Mouse (Mus musculus): Measurements from ENCODE around the gene Pgf. TPM values are rescaled to one million over a fixed set of nuclear protein-coding genes. Genes with fewer than 3 reads are reported as not detected.

The Pgf gene
- total and polyA plus RNA-seq, 3 experiments: 0.46 TPM; not detected in 2

GRCm38 (mm10) chr12:85205425-85205824 lies 27.8 kb upstream of the Pgf start:
- peaks cover 2 to 6% of the 10 kb centered on the region in 2 experiments; a peak in 3 of 4 replicates for H3K27me3 ChIP-seq (ENCODE audit: control insufficient read depth in 1 of 2, insufficient read depth in 2 of 2, low read length in 2 of 2)
- no peak for DNase-seq (ENCODE audit: low read depth, low spot score)
- TF ChIP-seq MEF2A (IDR thresholded peaks at IDR 0.05; ENCODE audit: extremely low read depth, insufficient replicate concordance, low read depth, low read length, poor library complexity, severe bottlenecking): no peak
- TF ChIP-seq JUND (IDR thresholded peaks at IDR 0.05; ENCODE audit: low read depth, low read length): no peak
- no peak for TF ChIP-seq ZKSCAN1 (IDR thresholded peaks at IDR 0.05; ENCODE audit: low read depth, low read length)
- TF ChIP-seq RCOR1 (IDR thresholded peaks at IDR 0.05; ENCODE audit: low read depth, low read length): no peak
- no peak for TF ChIP-seq MYC (IDR thresholded peaks at IDR 0.05; ENCODE audit: low read depth, low read length)
- no peak for TF ChIP-seq TAL1 (IDR thresholded peaks at IDR 0.05; ENCODE audit: low read length)
- no peak for TF ChIP-seq CTCF (IDR thresholded peaks at IDR 0.05 in 2 of 3, conservative IDR thresholded peaks at IDR 0.05 in 1 of 3; ENCODE audit: control insufficient read depth in 1 of 3, insufficient read depth in 1 of 3, low read depth in 2 of 3, low read length in 3 of 3, poor library complexity in 1 of 3, severe bottlenecking in 1 of 3)
- TF ChIP-seq ZMIZ1 (IDR thresholded peaks at IDR 0.05; ENCODE audit: low read depth, low read length): no peak
- TF ChIP-seq NELFE (IDR thresholded peaks at IDR 0.05; ENCODE audit: low read depth, low read length): no peak
- TF ChIP-seq MAX (IDR thresholded peaks at IDR 0.05; ENCODE audit: low read length): no peak
- no peak for TF ChIP-seq ETS1 (IDR thresholded peaks at IDR 0.05; ENCODE audit: low read depth, low read length)
- TF ChIP-seq KAT2A (conservative IDR thresholded peaks at IDR 0.05; ENCODE audit: low read depth, low read length): no peak
- no peak for TF ChIP-seq CHD2 (IDR thresholded peaks at IDR 0.05; ENCODE audit: low read length)
- no peak for TF ChIP-seq TBP (IDR thresholded peaks at IDR 0.05; ENCODE audit: low read depth, low read length)
- TF ChIP-seq ELF1 (IDR thresholded peaks at IDR 0.05; ENCODE audit: low read depth, low read length): no peak
- H3K27ac ChIP-seq (ENCODE audit: control insufficient read depth, low read depth, low read length): no peak overlapping the region
- no peaks in the 10 kb centered on the region for H3K36me3 ChIP-seq (ENCODE audit: control insufficient read depth in 1 of 2, insufficient read depth in 2 of 2, low read length in 2 of 2)
- no peak overlapping the region for H3K4me3 ChIP-seq (ENCODE audit: control insufficient read depth in 1 of 2, insufficient read depth in 1 of 2, low read depth in 2 of 2, low read length in 2 of 2)
- H3K9ac ChIP-seq (ENCODE audit: control insufficient read depth, low read depth, low read length, poor library complexity, severe bottlenecking): no peak overlapping the region
- no peaks in the 10 kb centered on the region for H3K9me3 ChIP-seq (replicated peaks; ENCODE audit: insufficient read depth, low read length)
- H3K4me1 ChIP-seq (ENCODE audit: control insufficient read depth in 1 of 2, insufficient read depth in 2 of 2, low read length in 2 of 2): peaks cover 0 to 3% of the 10 kb centered on the region in 2 experiments; a peak in 1 of 4 replicates
- H3K79me2 ChIP-seq (ENCODE audit: control insufficient read depth, insufficient read depth, low read length, poor library complexity): no peaks in the 10 kb centered on the region

GRCm38 (mm10) chr12:85204105-85204504 lies 26.5 kb upstream of the Pgf start:
- H3K4me3 ChIP-seq (ENCODE audit: control insufficient read depth in 1 of 2, insufficient read depth in 1 of 2, low read depth in 2 of 2, low read length in 2 of 2): no peak overlapping the region
- H3K9me3 ChIP-seq (replicated peaks; ENCODE audit: insufficient read depth, low read length): no peaks in the 10 kb centered on the region
- no peak overlapping the region for H3K27ac ChIP-seq (ENCODE audit: control insufficient read depth, low read depth, low read length)
- H3K27me3 ChIP-seq (ENCODE audit: control insufficient read depth in 1 of 2, insufficient read depth in 2 of 2, low read length in 2 of 2): peaks cover 2 to 4% of the 10 kb centered on the region in 2 experiments; a peak in 3 of 4 replicates
- DNase-seq (ENCODE audit: low read depth, low spot score): no peak
- no peak for TF ChIP-seq UBTF (IDR thresholded peaks at IDR 0.05; ENCODE audit: borderline replicate concordance, insufficient read depth, low read depth, low read length)
- no peak for TF ChIP-seq ZMIZ1 (IDR thresholded peaks at IDR 0.05; ENCODE audit: low read depth, low read length)
- no peak for TF ChIP-seq MAFK (IDR thresholded peaks at IDR 0.05; ENCODE audit: borderline replicate concordance, low read depth, low read length)
- TF ChIP-seq TCF12 (IDR thresholded peaks at IDR 0.05; ENCODE audit: low read depth, low read length): no peak
- TF ChIP-seq RAD21 (IDR thresholded peaks at IDR 0.05; ENCODE audit: low read depth, low read length): peak; percentile 18
- peak; percentile 45 for TF ChIP-seq SMC3 (IDR thresholded peaks at IDR 0.05; ENCODE audit: low read depth, low read length)
- no peak for TF ChIP-seq EP300 (IDR thresholded peaks at IDR 0.05; ENCODE audit: low read depth in 1 of 2, low read length in 2 of 2)
- peak; percentile 44 to 55 (median 49) for TF ChIP-seq CTCF (IDR thresholded peaks at IDR 0.05 in 2 of 3, conservative IDR thresholded peaks at IDR 0.05 in 1 of 3; ENCODE audit: control insufficient read depth in 1 of 3, insufficient read depth in 1 of 3, low read depth in 2 of 3, low read length in 3 of 3, poor library complexity in 1 of 3, severe bottlenecking in 1 of 3)
- TF ChIP-seq GATA1 (IDR thresholded peaks at IDR 0.05; ENCODE audit: low read depth, low read length): no peak
- peaks cover 0 to 3% of the 10 kb centered on the region in 2 experiments; a peak in 1 of 4 replicates for H3K4me1 ChIP-seq (ENCODE audit: control insufficient read depth in 1 of 2, insufficient read depth in 2 of 2, low read length in 2 of 2)
- H3K79me2 ChIP-seq (ENCODE audit: control insufficient read depth, insufficient read depth, low read length, poor library complexity): no peaks in the 10 kb centered on the region
- H3K9ac ChIP-seq (ENCODE audit: control insufficient read depth, low read depth, low read length, poor library complexity, severe bottlenecking): no peak overlapping the region
- no peaks in the 10 kb centered on the region for H3K36me3 ChIP-seq (ENCODE audit: control insufficient read depth in 1 of 2, insufficient read depth in 2 of 2, low read length in 2 of 2)
